Mouse (Mus musculus) forelimb bud, embryonic 11.5 days (tissue): ENCODE data around the gene Rps25.
"Not testable (repeated sequence)": the region's sequence is repeated elsewhere in the genome, so short reads cannot be mapped to it uniquely, and the experiment has no call there.

Source experiments
- DNase-seq: peaks from one replicate; pipeline ENCODE4 v3.0.0-alpha.2; 2012; ENCODE audit warnings: low read depth, low spot score

Gene Rps25

DNA sequence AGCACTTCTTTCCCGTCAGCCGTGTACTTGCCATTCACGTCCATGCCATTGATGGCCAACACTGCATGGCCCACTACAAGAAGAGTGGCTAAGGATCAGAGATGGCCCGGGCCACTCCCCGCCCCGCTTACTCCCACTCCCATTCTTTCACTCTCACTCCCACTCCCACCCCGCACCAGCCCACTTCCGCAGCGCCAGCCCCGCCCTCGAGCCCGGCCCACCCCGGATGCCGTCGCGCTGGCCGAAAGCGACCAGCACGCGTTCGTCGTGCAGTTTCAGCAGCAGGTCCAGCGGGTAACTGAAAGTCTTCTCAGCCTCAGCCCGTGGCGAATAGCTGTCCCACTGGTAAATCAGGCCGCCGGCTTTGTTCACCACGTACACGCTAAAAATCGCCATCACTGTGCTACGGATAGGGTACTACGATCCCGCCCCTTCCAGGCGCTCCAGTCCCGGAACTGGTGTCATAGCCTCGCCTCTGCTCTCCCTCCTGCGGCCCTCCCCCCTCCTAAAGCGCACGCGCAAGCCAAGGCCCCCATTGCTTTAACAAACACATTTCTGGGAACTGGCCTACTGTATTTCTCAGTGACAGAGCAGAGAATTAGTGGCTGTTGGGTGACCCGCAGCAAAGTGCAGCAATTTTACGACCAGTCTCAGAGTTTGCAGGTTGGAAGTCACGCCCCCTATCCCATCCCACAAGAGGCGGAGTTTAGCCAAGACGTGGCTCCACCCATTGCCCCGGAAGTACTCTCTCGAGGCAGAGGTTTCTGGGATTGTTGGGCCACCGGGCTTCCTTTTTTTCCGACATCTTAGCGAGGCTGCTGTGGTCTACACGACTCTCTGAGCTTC lies at the start of gene Rps25, which contains the start of gene Trappc4:
TSS of gene Rps25 (plus strand) at position 234 of the 846 bp plus-strand sequence.
TSS of gene Trappc4 (minus strand) at position 695 of the 846 bp plus-strand sequence.
- DNase-seq: peak; percentile 95

- peak; percentile 20 for DNase-seq
These were observed 49.7 kb upstream of the Rps25 start for GRCm38 (mm10) chr9:44357207-44357606.

- DNase-seq: peak; percentile 99
These were observed 45.6 kb upstream of the Rps25 start, which contains the start of gene Vps11 for GRCm38 (mm10) chr9:44361190-44361917. TSS of gene Vps11 (minus strand) at chr9:44361670.

DNA sequence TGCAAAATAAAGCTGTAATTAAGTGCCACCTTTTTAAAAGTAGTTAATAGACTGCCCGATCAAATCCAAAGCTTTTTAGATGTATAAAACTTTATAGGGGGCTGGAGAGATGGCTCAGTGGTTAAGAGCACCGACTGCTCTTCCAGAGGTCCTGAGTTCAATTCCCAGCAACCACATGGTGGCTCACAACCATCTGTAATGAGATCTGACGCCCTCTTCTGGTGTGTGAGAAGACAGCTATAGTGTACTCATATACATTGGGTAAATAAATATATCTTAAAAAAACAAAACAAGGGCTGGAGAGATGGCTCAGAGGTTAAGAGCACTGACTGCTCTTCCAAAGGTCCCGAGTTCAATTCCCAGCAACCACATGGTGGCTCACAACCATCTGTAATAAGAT lies 45.0 kb upstream of the Rps25 start:
- DNase-seq: not testable (repeated sequence)

DNA sequence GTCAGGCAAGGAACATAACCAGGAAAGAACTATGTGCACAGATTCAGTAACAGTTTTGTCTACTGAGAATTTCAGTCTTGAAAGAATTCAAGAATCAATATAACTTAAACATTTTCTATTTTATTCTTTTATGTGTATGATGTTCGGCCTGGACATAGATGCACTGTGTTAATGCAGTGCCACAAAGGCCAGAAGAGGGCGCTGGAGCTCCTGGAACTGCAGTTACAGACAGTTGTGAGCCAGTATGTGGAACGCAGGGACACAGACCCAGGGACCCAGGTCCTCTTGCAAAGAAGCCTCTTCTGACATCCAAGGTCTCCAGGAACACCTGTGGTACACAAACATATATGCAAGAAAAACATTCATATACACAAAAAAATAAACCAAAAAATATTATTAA lies 42.5 kb upstream of the Rps25 start:
- no peak for DNase-seq

- DNase-seq: no peak
These were observed 33.6 kb upstream of the Rps25 start for GRCm38 (mm10) chr9:44373386-44373785.

DNA sequence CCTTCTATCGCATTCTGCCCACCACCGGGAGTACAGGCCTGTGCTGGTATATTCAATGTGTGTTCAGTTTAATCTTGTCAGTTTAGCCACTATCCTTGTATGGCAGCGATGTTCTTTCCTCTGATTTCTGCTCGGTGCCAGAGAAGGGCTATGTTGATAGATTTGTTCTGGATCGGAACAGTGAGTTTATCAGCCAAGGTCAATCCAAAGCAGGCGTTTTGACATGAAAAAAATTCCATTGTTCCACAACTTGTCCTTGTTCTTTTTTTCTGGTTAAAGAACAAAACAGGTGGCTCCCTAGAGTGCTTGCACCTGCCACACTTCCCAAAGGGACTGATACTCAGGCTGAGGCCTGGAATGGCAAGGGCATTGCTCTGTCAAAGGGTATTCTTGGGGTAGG lies 30.8 kb upstream of the Rps25 start:
- no peak for DNase-seq

- not testable (repeated sequence) for DNase-seq
These were observed 29.6 kb upstream of the Rps25 start for GRCm38 (mm10) chr9:44377335-44377734.

- DNase-seq: no peak
These were observed 28.7 kb upstream of the Rps25 start for GRCm38 (mm10) chr9:44378153-44378730.

DNA sequence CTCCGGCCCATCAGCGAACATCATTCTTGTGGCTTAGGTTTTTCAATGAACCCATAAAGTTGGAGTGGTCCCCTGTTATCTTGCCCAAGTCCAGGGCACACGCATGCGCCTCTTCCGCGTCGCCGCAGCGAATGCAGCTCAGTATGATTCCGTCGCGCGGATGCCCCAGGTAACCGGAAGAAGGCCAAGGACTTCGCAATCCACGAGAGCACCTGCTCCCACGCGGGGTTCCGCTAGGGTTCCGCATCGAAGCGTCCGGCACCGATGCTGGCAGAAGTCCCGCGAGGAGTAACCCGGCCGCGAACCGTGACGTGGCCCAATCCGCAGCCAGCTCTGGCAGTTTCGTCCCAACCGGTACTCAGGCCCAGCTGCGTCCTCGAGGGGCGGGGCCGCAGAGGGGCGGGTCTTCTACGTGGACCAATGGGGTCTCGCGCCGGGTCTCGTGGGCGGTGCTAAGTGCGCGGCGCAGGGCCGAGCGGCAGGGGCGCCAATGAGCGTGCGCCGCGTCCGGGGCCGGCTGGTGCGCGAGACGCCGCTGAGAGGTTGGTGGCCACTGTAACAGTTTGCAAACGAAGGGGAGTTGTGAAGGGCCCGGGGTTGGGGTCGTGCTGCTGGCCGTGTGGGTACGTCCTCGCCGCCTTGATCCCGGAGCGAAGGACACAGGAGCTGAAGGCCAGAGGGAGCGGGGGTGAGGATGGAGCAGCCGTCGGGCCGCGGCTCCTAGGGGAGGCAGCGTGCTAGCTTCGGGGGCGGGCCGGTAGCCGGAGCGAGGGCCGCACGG lies 27.7 kb upstream of the Rps25 start, which contains the start of gene Hyou1:
TSS of gene Hyou1 (plus strand) at position 437 of the 781 bp plus-strand sequence.
- DNase-seq: peak; percentile 97

DNA sequence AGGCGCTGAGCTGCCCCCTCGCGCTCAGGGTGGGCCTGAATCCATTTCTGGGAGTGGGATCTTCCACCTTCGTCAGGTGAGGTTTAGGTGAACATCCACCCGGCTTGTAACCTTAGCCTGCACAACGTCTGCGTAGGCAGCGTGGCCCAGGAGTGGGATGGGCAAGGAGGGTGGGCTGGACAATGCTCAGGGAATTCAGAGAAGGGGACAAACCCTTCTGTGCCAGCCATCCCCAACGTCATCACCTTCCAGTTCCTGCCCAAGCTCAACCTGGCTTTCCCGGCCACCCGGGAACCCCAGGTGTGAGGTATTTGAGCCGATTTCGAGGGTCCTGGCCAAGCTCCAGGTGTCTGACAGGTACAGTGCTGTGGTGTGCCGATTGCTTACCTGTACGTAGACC lies 27.1 kb upstream of the Rps25 start:
- DNase-seq: peak; percentile 33

GRCm38 (mm10) chr9:44384596-44384995 lies 22.3 kb upstream of the Rps25 start:
- no peak for DNase-seq

- DNase-seq: no peak
These were observed 19.7 kb upstream of the Rps25 start for GRCm38 (mm10) chr9:44387221-44387620.

DNA sequence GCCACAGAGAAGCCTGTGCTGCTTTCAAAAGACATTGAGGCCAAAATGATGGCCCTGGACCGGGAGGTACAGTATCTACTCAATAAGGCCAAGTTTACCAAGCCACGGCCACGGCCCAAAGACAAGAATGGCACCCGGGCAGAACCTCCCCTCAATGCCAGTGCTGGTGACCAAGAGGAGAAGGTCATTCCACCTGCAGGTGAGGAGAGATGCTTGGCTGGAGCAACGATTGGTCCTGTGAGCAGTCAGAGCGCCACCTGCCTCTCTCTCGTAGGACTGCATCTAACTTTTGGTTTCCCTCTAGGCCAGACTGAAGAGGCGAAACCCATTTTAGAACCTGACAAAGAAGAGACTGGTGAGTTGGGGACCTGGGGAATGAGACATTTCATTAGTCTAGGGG lies 17.7 kb upstream of the Rps25 start:
- no peak for DNase-seq

GRCm38 (mm10) chr9:44391466-44391865 lies 15.5 kb upstream of the Rps25 start:
- DNase-seq: no peak

- peak; percentile 86 for DNase-seq
These were observed 10.1 kb upstream of the Rps25 start, which contains the start of gene Slc37a4 for GRCm38 (mm10) chr9:44396684-44397411. TSS of gene Slc37a4 (plus strand) at chr9:44396852.

DNA sequence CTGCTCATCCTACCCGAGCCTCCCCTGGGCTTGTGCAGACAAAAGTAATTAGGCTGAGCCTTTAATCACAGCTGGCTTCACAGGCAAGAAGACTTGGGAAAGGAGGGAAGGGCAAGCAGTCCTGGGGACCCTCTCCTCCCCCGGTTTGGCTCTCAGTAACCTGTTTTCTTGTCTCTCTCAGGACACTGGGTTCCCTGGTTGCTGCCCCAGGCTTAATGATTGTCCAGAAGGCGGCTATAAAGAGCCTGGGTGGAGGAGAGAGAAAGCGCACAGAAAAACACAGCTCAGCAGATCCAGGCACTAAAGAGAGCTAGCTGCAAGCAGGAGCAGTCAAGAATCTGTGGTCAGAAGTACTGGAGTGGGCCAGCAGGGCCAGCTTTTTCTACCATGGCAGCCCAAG lies 8.9 kb upstream of the Rps25 start:
- no peak for DNase-seq

- no peak for DNase-seq
These were observed 8.4 kb upstream of the Rps25 start for GRCm38 (mm10) chr9:44398551-44398950.

GRCm38 (mm10) chr9:44399114-44399794 lies 7.7 kb upstream of the Rps25 start:
- no peak for DNase-seq

GRCm38 (mm10) chr9:44399795-44400114 lies 7.2 kb upstream of the Rps25 start:
- no peak for DNase-seq
